Mouse (Mus musculus) adrenal gland, adult (tissue): ENCODE results near the gene Hist1h4c.
A peak's percentile ranks its signal among the peaks of the same experiment; 100 is the strongest.

ENCODE experiments used
- DNase-seq, 2 experiments: peaks; one replicate each; pipeline ENCODE4 v3.0.0; 2022 to 2023; ENCODE audit warnings: low spot score in 1 of 2; ENCODE audit not compliant: inconsistent age in 2 of 2

Gene Hist1h4c

GRCm38 (mm10) chr13:23698300-23698693 is at the start of gene Hist1h4c:
Gene Hist1h4c (minus strand): TSS chr13:23698454.
- DNase-seq: peak; percentile 98 to 100

- DNase-seq: no peak
These were observed 49.6 kb upstream of the Hist1h4c start for GRCm38 (mm10) chr13:23747892-23748288.

GRCm38 (mm10) chr13:23747081-23747891 is 49.0 kb upstream of the Hist1h4c start:
- DNase-seq: no peak

GRCm38 (mm10) chr13:23746201-23747080 is 48.2 kb upstream of the Hist1h4c start, which contains the start of gene Hist1h2bb:
Gene Hist1h2bb (plus strand): TSS chr13:23746734.
- DNase-seq: peak; percentile 84 to 95

GRCm38 (mm10) chr13:23745381-23746161 is 47.3 kb upstream of the Hist1h4c start, which contains the start of gene Hist1h3c:
Gene Hist1h3c (minus strand): TSS chr13:23745602.
- DNase-seq: peak; percentile 81 to 94

- peak in 1 of 2 experiments; percentile 55 for DNase-seq
These were observed 46.4 kb upstream of the Hist1h4c start for GRCm38 (mm10) chr13:23744421-23745380.

GRCm38 (mm10) chr13:23743963-23744362 is 45.7 kb upstream of the Hist1h4c start:
- no peak for DNase-seq

- DNase-seq: no peak
These were observed 45.0 kb upstream of the Hist1h4c start for GRCm38 (mm10) chr13:23743215-23743614.

- no peak for DNase-seq
These were observed 43.8 kb upstream of the Hist1h4c start for GRCm38 (mm10) chr13:23742007-23742406.

- no peak for DNase-seq
These were observed 42.7 kb upstream of the Hist1h4c start for GRCm38 (mm10) chr13:23740910-23741309.

- no peak for DNase-seq
These were observed 42.1 kb upstream of the Hist1h4c start for GRCm38 (mm10) chr13:23740256-23740840.

GRCm38 (mm10) chr13:23739922-23740252 is 41.6 kb upstream of the Hist1h4c start:
- no peak for DNase-seq

- peak; percentile 96 to 98 for DNase-seq
These were observed 41.0 kb upstream of the Hist1h4c start for GRCm38 (mm10) chr13:23739069-23739921.

GRCm38 (mm10) chr13:23738677-23739068 is 40.4 kb upstream of the Hist1h4c start, which contains the start of gene Hist1h1c:
Gene Hist1h1c (plus strand): TSS chr13:23738808.
- DNase-seq: peak; percentile 94 to 98

GRCm38 (mm10) chr13:23738041-23738440 is 39.8 kb upstream of the Hist1h4c start:
- peak in 1 of 2 experiments; percentile 57 for DNase-seq

- DNase-seq: no peak
These were observed 38.8 kb upstream of the Hist1h4c start for GRCm38 (mm10) chr13:23737091-23737490.

- peak in 1 of 2 experiments; percentile 74 for DNase-seq
These were observed 34.0 kb upstream of the Hist1h4c start for GRCm38 (mm10) chr13:23732156-23732804.

- peak in 1 of 2 experiments; percentile 75 for DNase-seq
These were observed 32.2 kb upstream of the Hist1h4c start for GRCm38 (mm10) chr13:23730479-23730878.
